Mouse (Mus musculus) kidney, adult 18-20 months (tissue): Measurements from ENCODE around the gene Nol10.
"Not testable (repeated sequence)": the region's sequence is repeated elsewhere in the genome, so short reads cannot be mapped to it uniquely, and the experiment has no call there.

Experiments used
- DNase-seq: peaks from one replicate; pipeline ENCODE4 v3.0.0; 2021

The Nol10 gene

GRCm38 (mm10) chr12:17411797-17412526 lies 63.7 kb downstream of the Nol10 start:
- DNase-seq = no peak

GRCm38 (mm10) chr12:17414734-17415133 lies 66.5 kb downstream of the Nol10 start:
- no peak for DNase-seq

GRCm38 (mm10) chr12:17420168-17420810 lies 72.0 kb downstream of the Nol10 start:
- DNase-seq = no peak

GRCm38 (mm10) chr12:17425254-17426169 lies 77.3 kb downstream of the Nol10 start:
- DNase-seq = no peak

GRCm38 (mm10) chr12:17426735-17427134 lies 78.5 kb downstream of the Nol10 start:
- no peak for DNase-seq

GRCm38 (mm10) chr12:17430578-17430977 lies 82.3 kb downstream of the Nol10 start:
- DNase-seq = no peak

- DNase-seq = no peak
Observed at GRCm38 (mm10) chr12:17431166-17431565, 82.9 kb downstream of the Nol10 start.

- DNase-seq = no peak
Observed at GRCm38 (mm10) chr12:17431812-17432332, 83.6 kb downstream of the Nol10 start.

- DNase-seq = no peak
Observed at GRCm38 (mm10) chr12:17433712-17434111, 85.5 kb downstream of the Nol10 start.

- no peak for DNase-seq
Observed at GRCm38 (mm10) chr12:17436471-17436870, 88.2 kb downstream of the Nol10 start.

GRCm38 (mm10) chr12:17440251-17440651 lies 92.0 kb downstream of the Nol10 start:
- DNase-seq = peak; percentile 60

- DNase-seq = peak; percentile 66
Observed at GRCm38 (mm10) chr12:17441495-17441894, 93.2 kb downstream of the Nol10 start.

- peak; percentile 41 for DNase-seq
Observed at GRCm38 (mm10) chr12:17444406-17444805, 96.1 kb downstream of the Nol10 start.

GRCm38 (mm10) chr12:17445251-17445650 lies 97.0 kb downstream of the Nol10 start:
- no peak for DNase-seq

- no peak for DNase-seq
Observed at GRCm38 (mm10) chr12:17448781-17449180, 100.5 kb downstream of the Nol10 start.

- DNase-seq = no peak
Observed at GRCm38 (mm10) chr12:17449661-17450091, 101.4 kb downstream of the Nol10 start.

- no peak for DNase-seq
Observed at GRCm38 (mm10) chr12:17450503-17450902, 102.2 kb downstream of the Nol10 start.

GRCm38 (mm10) chr12:17450908-17451307 lies 102.7 kb downstream of the Nol10 start:
- DNase-seq = no peak

- no peak for DNase-seq
Observed at GRCm38 (mm10) chr12:17452273-17452672, 104.0 kb downstream of the Nol10 start.

- no peak for DNase-seq
Observed at GRCm38 (mm10) chr12:17453918-17454317, 105.7 kb downstream of the Nol10 start.

- no peak for DNase-seq
Observed at GRCm38 (mm10) chr12:17455096-17455495, 106.8 kb downstream of the Nol10 start.

- DNase-seq = not testable (repeated sequence)
Observed at GRCm38 (mm10) chr12:17459223-17459622, 111.0 kb downstream of the Nol10 start.

- DNase-seq = no peak
Observed at GRCm38 (mm10) chr12:17463706-17464105, 115.4 kb downstream of the Nol10 start.
